Mouse (Mus musculus) left cerebral cortex, postnatal 4 days (tissue): ENCODE data around the gene Samm50. TPM values are rescaled to one million over a fixed set of nuclear protein-coding genes. Genes with fewer than 3 reads are reported as not detected.

Source experiments
- microRNA-seq: library from miRNA; unstranded; fragments of <30 nt; microRNA quantifications from one replicate; pipeline ENCODE4 v1.2.0, GENCODE M21; 2022
- total RNA-seq, 2 experiments: library from RNA; stranded (reverse); gene quantifications; 2 replicates each; pipeline ENCODE4 v1.2.3; 2021

Samm50 gene
- total RNA-seq, 2 experiments from 2014 or later: 91.1 to 93.9 TPM

Small RNA genes within 50 kb of the gene (microRNA-seq; reads per million reads assigned to microRNA genes)
- not detected for gene Mir6392

Other genes starting within 250 kb of the Samm50 start
- 10 to 100 TPM; 20.4 to 24.1 TPM for gene Efcab6, start 126.9 kb upstream of the Samm50 start, total RNA-seq
- 100 to 1,000 TPM; 171 to 184 TPM for gene Sult4a1, start 86.5 kb upstream of the Samm50 start, total RNA-seq
- gene Pnpla5, start 69.1 kb upstream of the Samm50 start, total RNA-seq: not detected
- gene Pnpla3, start 24.4 kb upstream of the Samm50 start, total RNA-seq: 10 to 100 TPM; 12.6 to 13.1 TPM
- 10 to 100 TPM; 28.0 to 30.4 TPM for gene Parvb, start 39.8 kb downstream of the Samm50 start, total RNA-seq
- 1 to 10 TPM; 2.1 to 2.7 TPM for gene Parvg, start 131.8 kb downstream of the Samm50 start, total RNA-seq